Mouse (Mus musculus): Measurements from ENCODE around the gene Nme4. TPM values are rescaled to one million over a fixed set of nuclear protein-coding genes. Genes with fewer than 3 reads are reported as not detected.

The Nme4 gene
- total RNA-seq (2015) (2.3 and 3.5 TPM in 2 replicates), total RNA-seq (2017) (4.2 and 8.2 TPM in 2 replicates)

DNA sequence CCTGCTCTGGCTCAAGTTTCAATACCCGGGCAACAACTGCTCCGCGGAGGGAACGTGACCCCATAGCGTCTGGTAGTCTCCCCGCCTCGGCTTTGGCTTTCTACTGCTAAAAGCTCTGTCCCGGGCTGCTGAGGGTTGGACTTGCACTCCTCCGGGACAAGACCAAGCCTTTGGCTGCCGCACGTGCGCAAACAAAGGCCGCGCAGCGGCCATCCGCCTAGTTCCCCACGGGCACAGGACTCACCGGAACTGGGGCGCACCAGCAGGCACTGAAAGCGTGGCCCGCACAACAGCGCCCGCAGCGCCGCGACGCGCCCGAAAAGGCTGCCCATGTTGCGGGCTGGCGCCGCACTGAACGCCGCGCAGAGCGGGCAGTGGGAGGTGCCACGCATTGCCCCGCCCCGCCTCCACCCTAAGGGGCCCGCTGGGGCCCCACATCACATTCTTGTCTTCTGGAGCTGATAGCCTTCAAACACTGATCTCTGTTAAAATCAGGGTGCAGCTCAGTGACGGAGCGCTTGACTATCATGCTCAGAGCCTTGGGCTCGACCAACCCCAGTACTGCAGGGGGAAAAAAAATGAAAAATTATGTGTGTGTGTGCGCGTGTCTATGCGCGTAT is at the start of gene Nme4:
Gene Nme4 (minus strand): TSS at position 482 of the 620 bp plus-strand sequence.
- ATAC-seq (ENCODE audit: poor library complexity, severe bottlenecking): peak; percentile 66

DNA sequence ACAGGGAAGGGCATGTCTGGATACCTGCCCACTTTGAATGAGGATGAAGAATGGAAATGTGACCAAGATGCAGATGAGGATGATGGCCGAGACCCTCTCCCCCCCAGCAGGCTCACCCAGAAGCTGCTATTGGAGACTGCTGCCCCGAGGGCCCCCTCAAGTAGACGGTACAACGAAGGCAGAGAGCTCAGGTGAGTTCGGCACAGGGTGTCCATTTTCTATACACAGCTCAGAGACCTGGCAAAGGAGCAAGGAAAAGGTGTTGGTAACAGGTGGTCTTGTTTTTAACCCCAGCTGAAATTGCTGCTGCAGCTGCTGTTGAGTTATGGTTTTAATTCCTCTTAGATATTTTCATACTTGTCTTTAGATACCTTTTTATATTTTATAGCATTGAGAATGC is 48.0 kb upstream of the Nme4 start:
- no peak for ATAC-seq (ENCODE audit: poor library complexity, severe bottlenecking)

DNA sequence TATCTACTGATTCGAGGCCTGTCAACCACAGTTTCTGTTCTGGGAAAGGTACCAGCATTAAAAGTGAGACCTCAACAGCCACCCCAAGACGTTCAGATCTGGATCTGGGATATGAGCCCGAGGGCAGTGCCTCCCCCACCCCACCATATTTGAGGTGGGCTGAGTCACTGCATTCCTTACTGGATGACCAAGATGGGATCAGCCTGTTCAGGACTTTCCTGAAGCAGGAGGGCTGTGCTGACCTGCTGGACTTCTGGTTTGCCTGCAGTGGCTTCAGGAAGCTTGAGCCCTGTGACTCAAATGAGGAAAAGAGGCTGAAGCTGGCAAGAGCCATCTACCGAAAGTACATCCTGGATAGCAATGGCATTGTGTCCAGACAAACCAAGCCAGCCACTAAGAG is 47.4 kb upstream of the Nme4 start:
- no peak for ATAC-seq (ENCODE audit: poor library complexity, severe bottlenecking)

DNA sequence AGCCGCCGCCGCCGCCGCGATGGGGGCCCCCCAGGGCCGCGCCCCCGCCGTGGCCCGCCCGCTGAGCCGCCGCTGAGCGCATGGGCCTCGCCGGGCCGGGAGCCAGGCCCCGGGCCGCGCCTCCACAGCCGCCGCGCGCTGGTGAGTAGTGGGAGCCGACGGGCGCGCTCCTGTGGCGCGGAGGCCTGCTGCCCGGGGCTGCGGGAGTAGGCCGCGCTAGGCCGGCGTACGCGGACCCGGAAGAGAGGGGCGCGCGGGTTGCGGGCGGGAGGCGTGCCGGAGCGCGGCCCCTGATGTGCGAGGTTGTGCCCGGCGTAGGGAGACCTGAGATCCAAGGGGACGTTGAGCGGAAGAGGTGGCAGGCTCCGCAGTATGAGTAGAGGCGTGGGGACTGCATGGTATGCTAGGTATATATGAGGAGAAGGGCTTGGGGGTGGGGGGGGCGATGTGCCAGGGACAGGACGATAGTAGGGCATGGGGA is 43.5 kb upstream of the Nme4 start:
- peak; percentile 32 for ATAC-seq (ENCODE audit: poor library complexity, severe bottlenecking)

DNA sequence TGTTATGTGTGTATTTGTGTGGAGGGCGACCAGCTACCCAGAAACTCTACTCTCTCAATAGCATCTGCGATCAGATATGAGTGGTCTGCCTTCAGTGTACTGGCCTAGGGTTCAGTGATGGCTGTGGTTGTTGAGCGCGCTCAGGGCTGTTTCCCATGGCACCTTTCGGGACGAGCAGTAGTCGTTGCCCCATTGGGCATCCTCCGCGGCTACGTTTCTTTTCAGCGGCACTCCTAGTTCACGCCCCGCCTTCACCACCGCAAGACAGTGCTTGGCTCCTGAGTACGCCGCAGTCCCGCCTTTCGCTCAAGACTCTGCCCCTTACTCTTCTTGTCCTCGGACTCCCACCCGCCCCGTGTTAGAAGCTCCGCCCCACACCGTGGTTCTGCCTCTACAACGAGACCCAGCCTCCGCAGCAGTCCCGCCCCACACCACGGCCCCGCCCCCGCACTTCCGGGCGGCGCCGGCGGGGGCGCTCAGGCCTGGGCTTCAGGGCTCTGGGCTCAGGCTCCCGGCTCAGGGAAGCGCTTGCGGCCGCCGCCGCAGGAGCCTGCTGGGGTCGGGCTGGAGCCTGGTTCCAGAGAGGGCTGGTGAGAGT is 42.9 kb upstream of the Nme4 start, which contains the start of gene Axin1:
Gene Axin1 (plus strand): TSS at position 450 of the 598 bp plus-strand sequence.
- ATAC-seq (ENCODE audit: poor library complexity, severe bottlenecking): peak; percentile 96

DNA sequence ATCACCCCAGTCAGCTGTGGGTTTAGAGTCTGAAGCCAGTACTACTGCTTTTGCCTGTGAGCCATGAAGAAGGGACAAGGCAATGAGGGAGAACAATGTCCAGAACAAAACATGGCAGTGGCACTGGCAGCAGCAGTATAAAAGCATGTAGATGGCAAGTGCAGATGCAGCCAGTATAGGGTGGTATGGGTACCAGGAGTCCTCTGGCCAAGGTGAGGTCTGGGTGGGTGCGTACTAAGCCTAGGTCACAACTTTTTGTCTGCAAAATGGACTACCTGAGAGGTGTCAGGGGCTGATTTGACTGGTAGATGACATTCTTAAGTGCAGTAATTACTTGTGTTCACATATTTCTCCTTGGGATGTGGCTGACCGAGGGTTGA is 42.3 kb upstream of the Nme4 start:
- ATAC-seq (ENCODE audit: poor library complexity, severe bottlenecking): no peak

DNA sequence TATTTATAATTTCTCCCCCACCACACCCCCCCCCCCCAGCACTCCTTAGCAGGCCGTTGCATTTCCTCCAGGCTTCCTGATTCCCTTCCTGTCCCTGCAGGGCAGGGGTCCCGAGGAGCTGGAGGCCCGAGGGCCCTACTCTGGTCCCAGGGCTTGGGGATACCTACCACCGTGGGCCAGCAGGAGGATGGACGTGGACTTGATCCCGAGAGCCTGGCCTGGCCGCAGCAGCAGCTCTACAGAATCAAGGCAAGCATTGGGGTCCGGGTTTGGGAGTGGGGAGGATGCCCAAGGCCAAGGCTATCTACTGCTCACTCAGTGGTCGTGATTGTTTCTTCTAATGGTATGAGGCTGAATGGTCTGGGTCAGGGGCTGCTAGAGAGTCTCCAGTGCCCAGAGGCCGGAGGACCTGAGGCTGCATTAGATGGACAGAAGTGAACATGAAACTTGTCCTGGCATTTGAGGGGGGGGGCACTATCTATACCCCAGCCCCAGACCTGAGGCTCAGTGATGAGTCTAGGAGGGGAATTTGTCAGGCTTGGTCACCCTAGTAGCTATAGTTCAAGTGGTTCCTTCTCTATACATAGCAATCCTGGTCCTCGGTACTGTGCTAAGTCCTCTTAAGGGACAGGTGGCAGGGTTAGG is 41.8 kb upstream of the Nme4 start:
- ATAC-seq (ENCODE audit: poor library complexity, severe bottlenecking): no peak

DNA sequence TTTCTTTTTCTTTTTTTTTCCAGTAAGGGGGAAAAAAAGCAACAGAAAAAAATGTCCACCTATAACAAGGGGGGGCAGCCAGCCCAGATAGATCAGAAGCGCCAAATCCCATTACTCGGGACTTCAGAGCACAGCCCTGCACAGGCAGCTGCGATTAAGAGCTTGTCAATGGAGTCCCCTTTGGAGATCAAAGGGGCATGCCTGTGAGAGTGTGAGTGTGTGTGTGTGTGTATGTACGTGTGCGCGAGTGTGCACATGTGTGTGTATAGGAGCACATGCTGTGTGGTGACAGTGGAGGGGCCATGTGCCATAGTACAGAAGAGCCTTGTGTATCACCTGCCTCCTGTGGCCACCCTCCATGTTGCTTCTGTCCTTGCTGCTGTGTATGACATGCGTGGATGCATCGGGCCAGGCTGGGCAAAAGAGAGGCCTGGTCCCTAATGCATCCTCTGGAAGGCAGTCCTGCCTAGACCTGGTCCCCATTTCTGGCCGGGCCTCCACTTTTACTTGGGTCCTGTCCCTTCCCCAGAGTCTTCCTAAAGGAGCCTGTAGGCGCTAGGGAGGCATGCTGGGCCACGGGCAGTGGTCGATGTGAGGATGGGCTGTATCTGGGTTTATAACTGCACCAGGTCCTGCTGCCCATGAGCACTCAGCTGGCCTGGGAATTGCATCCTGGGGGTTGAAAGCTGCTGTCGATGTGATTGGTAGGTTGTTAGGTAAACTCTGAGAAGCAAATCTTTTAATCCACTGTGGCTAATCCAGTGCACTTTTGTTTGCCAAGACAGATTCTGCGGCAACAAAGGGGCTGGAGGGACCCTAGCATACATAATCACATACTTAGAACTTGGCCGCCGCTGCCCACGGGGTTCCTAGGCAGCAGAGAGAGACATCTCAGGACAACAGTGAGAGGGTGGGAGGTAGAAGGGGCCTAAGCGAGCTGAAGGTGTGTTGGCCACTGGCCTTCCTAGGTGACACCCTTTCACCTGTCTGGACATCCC is 36.8 kb upstream of the Nme4 start:
- ATAC-seq (ENCODE audit: poor library complexity, severe bottlenecking): no peak

DNA sequence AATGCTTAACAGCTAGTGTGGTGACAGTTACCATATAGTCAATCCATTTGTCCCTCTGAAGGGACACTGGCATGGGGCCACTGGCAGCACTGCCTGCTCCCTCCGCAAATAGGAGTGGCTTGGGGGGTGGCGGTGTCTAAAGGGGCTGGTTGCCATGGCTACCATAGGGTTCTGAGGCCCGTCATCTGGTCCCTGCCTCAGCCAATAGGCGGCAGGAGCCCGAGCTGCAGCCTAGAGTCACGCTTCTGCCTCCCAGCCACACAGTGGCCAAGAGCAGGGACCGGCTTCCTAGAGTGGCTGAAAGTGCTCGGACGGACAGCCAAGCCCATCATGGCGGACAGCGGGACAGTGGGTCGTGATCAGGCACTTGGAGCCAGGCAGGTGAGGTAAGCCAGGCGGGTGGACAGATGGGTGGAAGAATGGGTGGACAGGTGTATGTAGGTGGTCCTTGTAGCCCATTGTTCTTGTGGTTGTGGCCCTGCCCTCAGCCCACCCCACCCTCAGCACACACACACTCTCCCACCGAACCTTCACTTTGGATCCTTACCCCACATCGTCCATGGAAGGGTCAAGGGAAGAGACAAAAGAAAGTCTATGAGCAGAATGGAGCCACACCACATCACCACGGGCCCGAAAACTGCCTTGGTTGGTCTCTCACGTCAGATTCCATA is 35.8 kb upstream of the Nme4 start:
- ATAC-seq (ENCODE audit: poor library complexity, severe bottlenecking): no peak

DNA sequence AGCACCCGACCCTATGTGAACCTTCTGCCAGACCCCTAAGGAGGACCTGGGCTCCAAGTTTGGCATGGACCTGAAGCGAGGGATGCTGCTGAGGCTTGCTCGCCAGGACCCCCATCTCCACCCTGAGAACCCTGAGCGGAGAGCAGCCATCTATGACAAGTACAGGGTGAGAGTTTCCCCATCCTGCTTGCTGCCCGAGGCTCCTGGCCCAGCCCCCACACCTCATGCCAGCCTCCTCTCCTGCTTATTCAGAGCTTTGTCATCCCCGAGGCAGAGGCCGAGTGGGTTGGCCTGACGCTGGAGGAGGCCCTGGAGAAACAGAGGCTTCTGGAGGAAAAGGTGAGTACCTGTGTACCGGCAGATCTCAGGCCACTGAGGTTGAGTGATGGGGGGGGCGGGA is 29.8 kb upstream of the Nme4 start:
- no peak for ATAC-seq (ENCODE audit: poor library complexity, severe bottlenecking)

DNA sequence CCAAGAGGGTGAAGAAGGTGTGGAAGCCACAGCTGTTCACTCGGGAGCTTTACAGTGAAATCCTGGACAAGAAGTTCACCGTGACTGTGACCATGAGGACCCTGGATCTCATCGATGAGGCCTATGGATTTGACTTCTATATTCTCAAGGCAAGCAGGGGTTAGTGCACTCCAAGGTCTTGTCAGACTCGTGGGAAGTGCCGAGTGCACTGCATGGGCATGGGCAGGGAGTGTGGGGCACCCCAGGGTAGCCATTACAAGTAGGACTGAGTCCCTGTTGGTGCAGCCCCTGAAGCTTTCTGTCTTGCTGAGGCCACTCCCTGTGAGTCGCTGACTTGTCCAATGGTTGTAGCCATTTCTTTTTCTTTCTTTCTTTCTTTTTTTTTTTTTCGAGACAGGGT is 29.2 kb upstream of the Nme4 start:
- ATAC-seq (ENCODE audit: poor library complexity, severe bottlenecking): no peak

DNA sequence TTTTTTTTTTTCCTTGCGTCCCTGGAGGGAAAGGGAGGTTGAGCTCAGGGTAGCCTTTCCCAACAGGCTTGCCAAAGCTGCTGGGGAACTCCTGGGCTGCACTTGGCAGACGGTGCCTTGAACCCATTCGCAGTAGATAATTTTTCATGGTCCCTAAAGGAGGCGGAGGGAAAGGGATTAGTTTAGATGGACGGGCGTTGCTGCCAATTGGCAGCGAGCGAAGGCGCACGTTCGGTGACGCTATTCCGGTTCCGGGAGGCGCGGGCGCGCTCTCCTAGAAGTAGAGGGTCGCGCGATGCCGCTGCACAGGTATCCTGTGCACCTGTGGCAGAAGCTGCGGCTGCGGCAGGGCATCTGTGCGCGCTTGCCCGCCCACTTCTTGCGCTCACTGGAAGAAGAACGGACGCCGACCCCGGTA is 27.9 kb upstream of the Nme4 start, which contains the start of gene Mrpl28:
Gene Mrpl28 (plus strand): TSS at position 234 of the 418 bp plus-strand sequence.
- ATAC-seq (ENCODE audit: poor library complexity, severe bottlenecking): peak; percentile 91

DNA sequence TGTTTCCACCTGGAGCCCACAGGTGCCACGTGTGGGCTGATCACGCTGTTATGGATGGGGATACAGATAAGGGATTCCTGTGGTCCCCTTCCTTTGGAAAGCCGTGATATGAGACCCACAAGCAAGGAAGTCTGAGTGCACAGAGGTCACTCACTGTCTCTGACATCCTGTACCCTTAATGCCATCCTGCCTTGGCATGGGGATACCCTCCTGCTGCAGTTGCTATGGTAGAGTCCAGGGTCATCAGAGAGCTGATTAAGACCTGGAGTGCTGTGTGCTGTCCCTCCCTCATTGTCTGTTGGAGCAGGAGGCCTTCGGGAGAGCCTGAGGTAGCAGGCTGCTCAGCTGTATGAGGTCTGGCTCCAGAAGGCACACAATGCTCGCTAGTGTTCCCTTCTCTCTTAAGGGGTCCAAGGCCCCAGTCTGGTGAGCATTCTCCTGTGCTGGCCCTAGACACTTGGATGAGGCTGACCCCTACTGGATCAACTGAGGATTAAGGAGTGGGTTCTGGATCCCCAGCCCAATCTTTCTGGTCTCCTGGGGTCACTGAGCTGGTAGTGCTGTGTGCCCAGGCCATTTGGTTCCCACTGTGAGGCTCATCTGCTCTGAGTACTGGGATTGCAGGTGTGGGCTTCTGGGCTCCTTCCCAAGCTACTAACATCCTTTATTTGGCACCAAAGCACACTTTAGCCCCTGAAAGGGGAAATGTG is 27.2 kb upstream of the Nme4 start:
- no peak for ATAC-seq (ENCODE audit: poor library complexity, severe bottlenecking)

DNA sequence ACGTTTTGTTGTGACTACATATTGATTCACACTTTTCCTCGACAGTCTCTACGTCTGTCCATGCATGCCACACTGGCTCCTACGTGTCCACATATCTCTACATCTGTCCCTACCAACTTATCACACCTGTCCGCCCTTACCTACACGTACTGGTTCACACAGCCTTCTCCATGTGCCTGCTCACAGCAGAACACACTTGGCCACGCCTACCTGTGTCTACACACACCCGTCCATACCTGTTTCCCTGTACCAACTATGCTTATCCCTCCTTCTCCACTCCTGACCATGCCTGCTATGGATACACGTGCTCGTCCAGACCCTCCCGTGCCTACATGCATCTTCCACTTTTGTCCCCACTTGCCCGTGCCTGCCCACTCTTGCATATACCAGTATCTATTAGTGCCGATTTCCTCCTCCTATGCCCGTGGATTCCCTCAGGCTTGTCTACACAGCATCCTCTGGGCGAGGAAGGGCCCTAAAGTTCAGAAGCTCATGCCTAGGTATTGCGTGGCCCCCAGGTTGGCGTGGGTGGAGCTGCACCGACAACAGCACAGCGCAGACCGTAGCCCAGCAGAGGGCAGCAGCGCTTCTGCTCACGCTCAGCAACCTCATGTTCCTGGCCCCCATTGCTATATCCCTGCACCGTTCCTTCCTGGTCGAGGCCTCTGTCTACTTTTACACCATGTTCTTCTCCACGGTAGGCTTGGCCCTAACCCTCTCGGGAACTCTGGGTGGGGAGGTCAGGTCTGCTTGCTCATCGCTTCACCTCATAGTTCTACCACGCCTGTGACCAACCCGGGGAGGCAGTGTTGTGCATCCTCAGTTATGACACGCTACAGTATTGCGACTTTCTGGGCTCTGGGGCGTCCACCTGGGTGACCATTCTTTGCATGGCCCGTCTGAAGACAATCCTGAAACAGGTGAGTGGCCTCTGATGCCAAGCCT is 24.6 kb upstream of the Nme4 start:
- ATAC-seq (ENCODE audit: poor library complexity, severe bottlenecking): peak; percentile 72

DNA sequence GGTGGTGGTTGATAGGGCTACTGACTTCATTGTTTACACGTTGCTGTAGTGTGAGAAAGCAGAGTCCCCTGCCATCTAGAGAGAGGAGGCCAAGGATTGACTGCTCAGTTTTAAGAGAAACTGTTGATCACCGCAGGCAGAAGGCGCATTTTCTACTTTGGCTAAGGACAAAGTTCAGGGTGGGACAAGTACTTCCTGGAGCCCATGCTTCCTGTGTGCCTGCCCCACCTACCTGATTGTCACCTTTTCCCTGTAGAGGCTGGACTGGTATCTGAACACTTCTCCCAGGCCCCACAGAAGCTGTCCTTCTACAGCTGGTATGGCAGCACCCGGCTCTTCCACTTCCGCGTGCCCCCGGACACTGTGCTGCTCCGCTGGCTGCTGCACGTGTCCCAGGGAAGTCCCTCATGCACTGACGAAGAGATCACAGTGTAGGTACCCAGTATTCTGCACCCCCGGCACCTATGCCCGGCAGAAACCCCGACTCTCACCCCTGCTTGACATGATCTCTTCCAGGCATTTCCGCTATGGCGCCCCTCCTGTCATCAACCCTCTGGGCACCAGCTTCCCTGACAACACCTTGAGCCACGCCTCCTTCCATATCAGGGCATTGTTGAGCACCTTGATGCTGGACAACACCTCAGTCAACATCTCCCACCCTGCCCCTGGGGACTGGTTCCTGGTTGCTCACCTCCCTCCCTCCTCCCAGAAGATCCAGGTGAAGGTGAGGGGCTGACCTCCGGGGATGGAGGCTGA is 21.3 kb upstream of the Nme4 start:
- no peak for ATAC-seq (ENCODE audit: poor library complexity, severe bottlenecking)

DNA sequence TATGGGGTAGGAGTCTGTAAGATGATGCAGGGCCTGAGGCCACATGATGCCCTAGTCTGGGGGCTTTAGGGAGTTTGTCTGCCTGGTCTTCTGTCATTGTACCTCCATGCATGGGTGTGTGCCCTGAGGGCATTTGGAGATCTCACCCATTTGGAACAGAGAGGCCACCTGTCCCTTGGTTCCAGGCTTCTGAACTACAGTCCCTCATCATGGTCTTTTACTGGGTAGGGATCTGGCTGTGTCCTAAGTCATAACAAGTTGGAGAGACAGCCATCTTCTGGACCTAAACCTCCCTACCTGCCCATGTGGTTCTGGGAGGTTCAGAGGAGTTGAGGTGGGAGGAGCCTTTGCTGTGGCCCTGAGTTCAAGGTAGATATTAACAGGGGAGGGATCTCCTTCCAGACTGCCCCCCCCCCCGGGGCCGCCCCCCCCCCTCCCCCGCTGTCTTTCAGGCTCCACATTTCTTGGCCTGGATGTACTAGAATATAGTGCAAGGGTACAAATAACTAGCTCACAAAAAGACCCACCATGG is 20.6 kb upstream of the Nme4 start:
- ATAC-seq (ENCODE audit: poor library complexity, severe bottlenecking): no peak

DNA sequence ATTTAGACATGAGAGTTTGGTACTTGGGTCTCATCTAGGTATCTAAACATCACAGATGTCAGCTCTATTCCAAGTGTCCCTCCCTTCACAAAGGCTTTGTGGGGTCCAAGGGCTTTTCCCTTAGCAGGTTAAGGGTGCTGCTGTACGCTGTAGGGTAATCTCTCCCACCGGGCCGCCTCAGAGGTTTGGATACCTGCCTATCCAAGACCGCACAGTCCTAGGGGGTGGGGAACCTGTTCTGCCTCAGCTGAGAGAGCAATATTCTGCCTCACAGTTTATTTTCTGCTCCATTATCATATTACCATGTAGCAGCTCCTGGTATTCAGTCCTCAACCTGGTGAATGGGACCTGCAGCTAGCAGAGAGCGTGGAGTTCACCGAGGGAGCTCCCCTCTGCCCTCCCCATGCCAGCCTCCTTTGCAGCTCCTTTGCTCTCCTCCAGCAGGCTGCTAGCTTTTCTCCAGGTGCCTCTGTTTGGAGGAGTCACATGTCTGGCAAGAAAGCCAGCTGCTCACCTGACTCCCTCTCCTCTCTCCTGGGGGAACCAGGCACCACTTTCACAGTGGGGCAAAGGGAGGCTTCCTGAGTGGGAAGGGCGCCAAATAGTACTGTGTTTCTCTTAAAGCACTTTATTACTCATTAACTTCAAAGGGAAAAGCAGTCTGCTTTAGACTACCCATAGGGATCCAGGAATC is 19.9 kb upstream of the Nme4 start:
- no peak for ATAC-seq (ENCODE audit: poor library complexity, severe bottlenecking)

All from megakaryocyte, adult 5-6 weeks (primary cell).